Mouse (Mus musculus) kidney, adult 2 months (tissue): Measurements from ENCODE around the gene Rps5. TPM values are rescaled to one million over a fixed set of nuclear protein-coding genes. Genes with fewer than 3 reads are reported as not detected.

Source experiments
- DNase-seq: peaks from one replicate; pipeline ENCODE4 v3.0.0; 2021
- H3K27ac ChIP-seq: fragments of 200-500 bp; 2 replicates; pipeline ENCODE4 v1.5.1; 2012; ENCODE audit warnings: low read depth, low read length, control low read depth, inconsistent platforms; ENCODE audit not compliant: insufficient read depth
- H3K27me3 ChIP-seq: fragments of 200-500 bp; replicated peaks from 2 replicates; pipeline ENCODE4 v1.6.1; 2012; ENCODE audit warnings: mild to moderate bottlenecking, moderate library complexity, low read length, inconsistent platforms; ENCODE audit not compliant: control insufficient read depth, insufficient read depth
- H3K36me3 ChIP-seq: fragments of 200-500 bp; 2 replicates; pipeline ENCODE4 v1.6.1; 2012; ENCODE audit warnings: mild to moderate bottlenecking, moderate library complexity, low read length, inconsistent platforms; ENCODE audit not compliant: control insufficient read depth, insufficient read depth
- H3K4me1 ChIP-seq: fragments of 200-500 bp; 2 replicates; pipeline ENCODE4 v1.6.1; 2011; ENCODE audit warnings: low read length; ENCODE audit not compliant: control insufficient read depth, insufficient read depth
- H3K4me3 ChIP-seq: fragments of 200-500 bp; 2 replicates; pipeline ENCODE4 v1.5.1; 2011; ENCODE audit warnings: mild to moderate bottlenecking, low read depth, low read length, control low read depth; ENCODE audit not compliant: insufficient read depth
- CTCF ChIP-seq: fragments of 200-500 bp; conservative IDR thresholded peaks from 2 replicates; pipeline ENCODE4 v1.5.1; 2011; ENCODE audit warnings: low read depth, mild to moderate bottlenecking, control low read depth, low read length, moderate library complexity, mixed read lengths; ENCODE audit not compliant: insufficient read depth, insufficient read length
- POLR2A ChIP-seq: fragments of 200-500 bp; IDR thresholded peaks from one replicate; pipeline ENCODE4 v1.6.1; 2011; ENCODE audit warnings: low read depth, low read length, control low read depth
- WGBS: fragments of 180-500 bp; shearing (Covaris S2); methylation state at CpG from one replicate; pipeline ENCODE4 v1.1.7; 2018; 5-methylcytosine and 5-hydroxymethylcytosine counted together
- polyA plus RNA-seq: library from polyadenylated mRNA; depleted of rRNA; stranded (reverse); fragments of >200 nt; gene quantifications from 2 replicates; pipeline ENCODE4 v1.2.3, GENCODE M21; 2012; rRNA removed

Gene Rps5
- polyA plus RNA-seq, 1 experiment: 1,441 TPM

DNA sequence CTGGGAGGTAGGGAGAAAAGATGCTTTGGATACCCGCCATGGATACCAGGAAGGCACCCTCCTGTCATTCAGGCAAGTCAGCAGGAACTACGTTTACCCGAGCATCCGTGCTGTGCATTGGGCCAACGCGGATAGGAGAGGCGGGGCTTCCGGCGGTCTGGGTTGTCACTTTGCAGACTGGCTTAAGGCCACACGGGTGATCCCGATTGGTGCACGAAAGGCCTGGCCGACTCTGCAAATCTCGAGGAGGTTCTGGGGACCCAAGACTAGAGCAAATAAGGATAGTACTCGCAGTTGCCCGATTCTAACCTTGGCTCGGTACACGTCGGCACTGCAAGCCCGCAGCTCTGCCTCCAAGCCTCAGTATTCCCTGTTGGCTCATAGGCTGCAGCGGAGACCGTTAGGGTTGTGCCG lies 43.6 kb downstream of the Rps5 start, which contains the start of gene Zfp324:
Gene Zfp324 (plus strand): TSS at position 161 of the 414 bp plus-strand sequence.
- no peaks in the 10 kb centered on the region for H3K27me3 ChIP-seq
- no peaks in the 10 kb centered on the region; the same call in 1 of the 2 replicates for H3K36me3 ChIP-seq
- H3K4me1 ChIP-seq: 0 out of 2 replicates have a peak, but pooled peaks cover 3% of the 10 kb centered on the region
- under 1% methylated on average over 23 of the region's 23 CpGs for WGBS
- peak within 1 kb of the TSS; percentile 85 for H3K27ac ChIP-seq
- no peak for TF ChIP-seq CTCF
- TF ChIP-seq POLR2A: peak; percentile 64
- peak; percentile 96 for DNase-seq
- H3K4me3 ChIP-seq: peak within 1 kb of the TSS; percentile 91

DNA sequence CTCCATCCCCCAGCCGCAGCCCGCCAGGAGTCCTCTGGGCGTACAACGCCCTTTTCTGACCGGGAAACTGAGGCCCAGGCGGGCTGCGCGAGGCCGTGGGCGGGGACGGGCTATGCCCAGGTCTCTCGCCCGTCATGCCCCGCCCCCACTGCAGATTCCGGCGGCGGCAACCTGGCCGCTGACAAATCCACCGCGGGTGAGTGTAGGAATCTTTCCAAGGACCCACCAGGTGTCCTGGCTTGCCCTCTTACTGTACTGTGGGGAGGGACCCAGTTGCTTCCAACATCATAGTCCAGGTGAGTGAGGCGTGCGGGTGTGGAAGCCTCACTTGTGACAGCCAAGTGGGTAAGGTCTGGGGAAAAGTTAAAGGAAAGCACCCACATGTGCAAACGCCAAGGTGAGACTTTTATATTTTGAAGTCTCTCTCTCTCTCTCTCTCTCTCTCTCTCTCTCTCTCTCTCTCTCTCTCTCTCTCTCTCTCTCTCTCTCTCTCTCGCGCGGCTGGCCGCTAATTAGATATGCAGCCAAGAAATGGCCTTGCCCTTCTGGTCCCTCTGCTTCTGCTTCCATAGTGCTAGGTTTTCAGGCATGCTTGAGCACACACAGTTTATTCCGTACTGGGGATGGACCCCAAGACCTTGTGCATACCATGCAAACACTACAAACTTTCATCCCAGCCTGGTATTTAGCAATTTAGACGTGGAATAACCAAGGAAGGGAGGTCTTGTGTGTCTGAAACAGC lies 44.2 kb downstream of the Rps5 start:
- Histone ChIP-seq H3K27ac (peak overlapping the region; percentile 85), H3K36me3 (peaks cover 1% of the 10 kb centered on the region; the same call in 1 of the 2 replicates), H3K4me1 (0 out of 2 replicates have a peak, but pooled peaks cover 3% of the 10 kb centered on the region), H3K27me3 (no peaks in the 10 kb centered on the region), H3K4me3 (peak overlapping the region; percentile 91)
- under 1% methylated on average over 29 of the region's 29 CpGs for WGBS
- TF ChIP-seq CTCF (no peak), POLR2A (no peak)
- DNase-seq: peak; percentile 76

DNA sequence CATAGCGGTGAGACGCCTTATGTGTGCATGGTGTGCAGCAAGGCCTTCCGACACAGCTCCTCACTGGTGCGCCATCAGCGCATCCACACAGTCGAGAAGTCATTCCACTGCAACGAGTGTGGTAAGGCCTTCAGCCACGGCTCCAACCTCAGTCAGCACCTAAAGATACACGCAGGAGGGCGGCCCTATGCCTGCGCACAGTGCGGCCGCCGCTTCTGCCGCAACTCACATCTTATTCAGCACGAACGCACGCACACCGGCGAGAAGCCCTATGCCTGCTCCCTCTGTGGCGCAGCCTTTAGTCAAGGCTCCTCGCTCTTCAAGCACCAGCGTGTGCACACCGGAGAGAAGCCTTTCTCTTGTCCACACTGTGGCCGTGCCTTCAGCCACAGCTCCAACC lies 48.8 kb downstream of the Rps5 start:
- TF ChIP-seq POLR2A: no peak
- TF ChIP-seq CTCF: no peak
- Histone ChIP-seq H3K4me1 (no peaks in the 10 kb centered on the region), H3K4me3 (no peak overlapping the region), H3K27ac (no peak overlapping the region), H3K36me3 (peaks cover 1% of the 10 kb centered on the region; the same call in 1 of the 2 replicates), H3K27me3 (no peaks in the 10 kb centered on the region)
- no peak for DNase-seq
- 95% methylated on average over 25 of the region's 25 CpGs for WGBS

Other genes starting within 250 kb of the Rps5 start
- not detected in 2 replicates for gene Vmn2r55, start 237.3 kb upstream of the Rps5 start, polyA plus RNA-seq
- not detected in 2 replicates for gene Vmn2r56, start 187.3 kb upstream of the Rps5 start, polyA plus RNA-seq
- 0.59 and 0.88 TPM in 2 replicates for gene Zscan18, start 118.7 kb upstream of the Rps5 start, polyA plus RNA-seq
- gene Zfp329, start 103.4 kb upstream of the Rps5 start, polyA plus RNA-seq: 1.1 and 1.7 TPM in 2 replicates
- 7.7 and 9.4 TPM in 2 replicates for gene Zfp110, start 87.5 kb upstream of the Rps5 start, polyA plus RNA-seq
- 1.3 and 1.4 TPM in 2 replicates for gene Zfp128, start 41.1 kb upstream of the Rps5 start, polyA plus RNA-seq
- gene Zscan22, start 24.5 kb upstream of the Rps5 start, polyA plus RNA-seq: 11.6 and 12.5 TPM in 2 replicates
- gene Rnf225, start 5.1 kb downstream of the Rps5 start, polyA plus RNA-seq: 0.08 and 0.11 TPM in 2 replicates
- gene Zfp324, start 43.5 kb downstream of the Rps5 start, polyA plus RNA-seq: 4.8 and 5.9 TPM in 2 replicates
- gene Zfp446, start 55.6 kb downstream of the Rps5 start, polyA plus RNA-seq: 5.4 and 6.2 TPM in 2 replicates
- gene Slc27a5, start 75.9 kb downstream of the Rps5 start, polyA plus RNA-seq: 0.56 and 0.69 TPM in 2 replicates
- gene Trim28, start 76.8 kb downstream of the Rps5 start, polyA plus RNA-seq: 186 and 191 TPM in 2 replicates
- gene Zbtb45, start 87.7 kb downstream of the Rps5 start, polyA plus RNA-seq: 14.1 and 15.0 TPM in 2 replicates
- 103 and 134 TPM in 2 replicates for gene Chmp2a, start 112.5 kb downstream of the Rps5 start, polyA plus RNA-seq
- gene Ube2m, start 116.0 kb downstream of the Rps5 start, polyA plus RNA-seq: 231 and 249 TPM in 2 replicates
- gene Mzf1, start 132.5 kb downstream of the Rps5 start, polyA plus RNA-seq: 1.3 and 1.8 TPM in 2 replicates
- gene Vmn1r85, start 172.9 kb downstream of the Rps5 start, polyA plus RNA-seq: not detected in 2 replicates
- not detected in 2 replicates for gene Vmn1r86, start 197.6 kb downstream of the Rps5 start, polyA plus RNA-seq
- gene Vmn1r87, start 217.9 kb downstream of the Rps5 start, polyA plus RNA-seq: not detected in 2 replicates
- not detected in 2 replicates for gene Vmn1r88, start 237.3 kb downstream of the Rps5 start, polyA plus RNA-seq